In genomic region chr8:46010746-46011680, GRCm38 (mm10) we compare ENCODE assay signal across 8 mouse cellular contexts. TPM values are rescaled to one million over a fixed set of nuclear protein-coding genes. Genes with fewer than 3 reads are reported as not detected.
DNase-seq lines count a peak whose midpoint lies in the region; ATAC-seq lines count a peak whose summit lies in the region.

No protein-coding gene starts in this region.

- H3K4me1 ChIP-seq in heart, embryonic 16.5 days (ENCODE audit: control insufficient read depth, insufficient read depth, low read length): peaks cover 7% of the 10 kb centered on the region
- H3K4me1 ChIP-seq in stomach, embryonic 16.5 days (ENCODE audit: control insufficient read depth, insufficient read depth, low read length): peaks cover 6% of the 10 kb centered on the region; the same call in 1 of the 2 replicates

- H3K27ac ChIP-seq in heart, embryonic 16.5 days (ENCODE audit: low read length): peak overlapping the region; percentile 74
- no peak overlapping the region for H3K27ac ChIP-seq in stomach, embryonic 16.5 days (ENCODE audit: low read length)

- H3K27me3 ChIP-seq in heart, embryonic 16.5 days (ENCODE audit: control insufficient read depth, insufficient read depth, low read length): no peaks in the 10 kb centered on the region
- H3K27me3 ChIP-seq in stomach, embryonic 16.5 days (ENCODE audit: control insufficient read depth, insufficient read depth, low read length): no peaks in the 10 kb centered on the region

- peak; percentile 81; the same call in 1 of the 2 replicates for ATAC-seq in heart, embryonic 16.5 days (replicated peaks; ENCODE audit: extremely low read depth, insufficient read depth, low FRiP score)
- peak; percentile 37; the same call in 1 of the 2 replicates for ATAC-seq in stomach, embryonic 16.5 days (ENCODE audit: insufficient read depth, low FRiP score)

- H3K36me3 ChIP-seq in heart, embryonic 16.5 days (ENCODE audit: control insufficient read depth, insufficient read depth): no peaks in the 10 kb centered on the region
- no peaks in the 10 kb centered on the region for H3K36me3 ChIP-seq in stomach, embryonic 16.5 days (ENCODE audit: control insufficient read depth, insufficient read depth, low read length)

- peak overlapping the region; percentile 27 for H3K9ac ChIP-seq in heart, embryonic 16.5 days (ENCODE audit: low read length)
- peak overlapping the region; percentile 36; the same call in 1 of the 2 replicates for H3K9ac ChIP-seq in stomach, embryonic 16.5 days (ENCODE audit: low read length)

- DNase-seq in cerebellum, adult 18-20 months: peak; percentile 25 to 38
- no peak for DNase-seq in cerebellum, adult 11 months
- peak; percentile 73 for DNase-seq in embryo, embryonic 10 days (ENCODE audit: low spot score)
- peak; percentile 27 to 60 for DNase-seq in kidney, postnatal 25 days
- peak; percentile 23 for DNase-seq in lung, postnatal 25 days (ENCODE audit: low spot score)
- DNase-seq in urinary bladder, adult 18-20 months (ENCODE audit: low spot score in 2 of 2): no peak

- peak overlapping the region; percentile 55 for H3K4me2 ChIP-seq in heart, embryonic 16.5 days (ENCODE audit: low read depth, low read length)
- H3K4me2 ChIP-seq in stomach, embryonic 16.5 days (ENCODE audit: low read depth, low read length): peak overlapping the region; percentile 35

- H3K4me3 ChIP-seq in heart, embryonic 16.5 days (ENCODE audit: low read length): peak overlapping the region; percentile 29
- peak overlapping the region; percentile 1; the same call in 1 of the 2 replicates for H3K4me3 ChIP-seq in stomach, embryonic 16.5 days (replicated peaks; ENCODE audit: low read length)

- WGBS in heart, embryonic 16.5 days: 8% methylated on average over 17 of the region's 17 CpGs
- WGBS in stomach, embryonic 16.5 days: 12% methylated on average over 17 of the region's 17 CpGs

- H3K9me3 ChIP-seq in heart, embryonic 16.5 days (replicated peaks; ENCODE audit: control insufficient read depth, low read length): no peaks in the 10 kb centered on the region
- H3K9me3 ChIP-seq in stomach, embryonic 16.5 days (replicated peaks; ENCODE audit: control insufficient read depth, low read length): no peaks in the 10 kb centered on the region

RNA-seq across cellular contexts. Expression of gene Ankrd37, which starts 5.5 kb away (rescaled TPM):
- polyA plus RNA-seq in heart, embryonic 16.5 days (2015; fragmentation: Nextera tagmentation; extraction: Ambion mirVana): 24.7 and 26.1 TPM in 2 replicates
- 27.1 and 41.3 TPM in 2 replicates for polyA plus RNA-seq in stomach, embryonic 16.5 days (2015; fragmentation: Nextera tagmentation; extraction: Ambion mirVana)

RNA-seq across cellular contexts. Expression of gene Lrp2bp, which starts 11.9 kb away (rescaled TPM):
- 0.76 and 1.3 TPM in 2 replicates for polyA plus RNA-seq in heart, embryonic 16.5 days (2015; fragmentation: Nextera tagmentation; extraction: Ambion mirVana)
- polyA plus RNA-seq in stomach, embryonic 16.5 days (2015; fragmentation: Nextera tagmentation; extraction: Ambion mirVana): 0.37 and 0.71 TPM in 2 replicates

RNA-seq across cellular contexts. Expression of gene Ufsp2, which starts 35.7 kb away (rescaled TPM):
- 46.6 and 51.2 TPM in 2 replicates for polyA plus RNA-seq in heart, embryonic 16.5 days (2015; fragmentation: Nextera tagmentation; extraction: Ambion mirVana)
- polyA plus RNA-seq in stomach, embryonic 16.5 days (2015; fragmentation: Nextera tagmentation; extraction: Ambion mirVana): 91.4 and 93.6 TPM in 2 replicates

RNA-seq across cellular contexts. Expression of gene 1700029J07Rik, which starts 36.0 kb away (rescaled TPM):
- 3.1 and 3.8 TPM in 2 replicates for polyA plus RNA-seq in heart, embryonic 16.5 days (2015; fragmentation: Nextera tagmentation; extraction: Ambion mirVana)
- 4.1 and 4.2 TPM in 2 replicates for polyA plus RNA-seq in stomach, embryonic 16.5 days (2015; fragmentation: Nextera tagmentation; extraction: Ambion mirVana)

Comparison
In these comparisons a context has a peak if more than half of its experiments do, and no peak if none do; other contexts are left out.
1. DNase-seq: peak in cerebellum, adult 18-20 months (2 of 2), embryo, embryonic 10 days (single experiment), kidney, postnatal 25 days (2 of 2) and lung, postnatal 25 days (single experiment); none in cerebellum, adult 11 months (single experiment) and urinary bladder, adult 18-20 months (0 of 2).